Mouse (Mus musculus): Measurements from ENCODE around the gene 4930564D02Rik.

- no peak for TF ChIP-seq ZNF384 (IDR thresholded peaks at IDR 0.05; ENCODE audit: low read depth, low read length)
- TF ChIP-seq CHD2 (IDR thresholded peaks at IDR 0.05; ENCODE audit: low read depth, low read length): no peak
- no peak for TF ChIP-seq HCFC1 (IDR thresholded peaks at IDR 0.05; ENCODE audit: borderline replicate concordance, insufficient read depth, low read length)
- no peak for TF ChIP-seq MAFK (IDR thresholded peaks at IDR 0.05; ENCODE audit: insufficient read depth, low read depth, low read length)
- TF ChIP-seq ZC3H11A (IDR thresholded peaks at IDR 0.05; ENCODE audit: borderline replicate concordance, low read depth, low read length): no peak
Observed at GRCm38 (mm10) chr3:105066544-105066943, at the start of gene 4930564D02Rik.

Measured in ES-E14 (cell line).